Mouse (Mus musculus) kidney, adult 2 months (tissue): ENCODE measurements at regions not wholly inside any gene's neighbourhood (a gene's known extent, or its start where the extent isn't known, plus 50 kb on each side); places are given as distances from the start of the nearest gene placed in this dataset.

Experiments
- CTCF ChIP-seq: fragments of 200-500 bp; conservative IDR thresholded peaks from 2 replicates; pipeline ENCODE4 v1.5.1; 2011; ENCODE audit warnings: low read depth, mild to moderate bottlenecking, control low read depth, low read length, moderate library complexity, mixed read lengths; ENCODE audit not compliant: insufficient read depth, insufficient read length
- POLR2A ChIP-seq: fragments of 200-500 bp; IDR thresholded peaks from one replicate; pipeline ENCODE4 v1.6.1; 2011; ENCODE audit warnings: low read depth, low read length, control low read depth

- TF ChIP-seq CTCF (no peak), POLR2A (no peak)
Observed at GRCm38 (mm10) chr6:117268376-117268775, 100.0 kb downstream of the Cxcl12 start.
